Mouse (Mus musculus) neural tube, embryonic 13.5 days (tissue): ENCODE measurements around the gene Rtbdn. TPM values are rescaled to one million over a fixed set of nuclear protein-coding genes. Genes with fewer than 3 reads are reported as not detected.

Experiments
- ATAC-seq: fragments of 200-750 bp; cut with Nextera tagmentation; 2 replicates; pipeline ENCODE4 v1.8.0; 2017; ENCODE audit warnings: low read depth, mild to moderate bottlenecking, moderate TSS enrichment, moderate library complexity
- H3K27ac ChIP-seq: fragments of 300-500 bp; sonication (generic); replicated peaks from 2 replicates; pipeline ENCODE4 v1.5.1; 2015; ENCODE audit warnings: moderate library complexity, mild to moderate bottlenecking, inconsistent platforms
- H3K27me3 ChIP-seq: fragments of 300-500 bp; sonication (generic); 2 replicates; pipeline ENCODE4 v1.6.1; 2015; ENCODE audit warnings: mild to moderate bottlenecking, inconsistent platforms
- H3K36me3 ChIP-seq: fragments of 300-500 bp; sonication (generic); 2 replicates; pipeline ENCODE4 v1.6.1; 2015; ENCODE audit warnings: mild to moderate bottlenecking, inconsistent platforms
- H3K4me1 ChIP-seq: fragments of 300-500 bp; sonication (generic); replicated peaks from 2 replicates; pipeline ENCODE4 v1.6.1; 2015; ENCODE audit warnings: inconsistent platforms
- H3K4me2 ChIP-seq: fragments of 300-500 bp; sonication (generic); 2 replicates; pipeline ENCODE4 v1.6.1; 2015; ENCODE audit warnings: inconsistent platforms, mild to moderate bottlenecking, moderate library complexity
- H3K4me3 ChIP-seq: fragments of 300-500 bp; sonication (generic); 2 replicates; pipeline ENCODE4 v1.5.1; 2015; ENCODE audit warnings: mild to moderate bottlenecking, inconsistent platforms
- H3K9ac ChIP-seq: fragments of 300-500 bp; sonication (generic); 2 replicates; pipeline ENCODE4 v1.6.1; 2015; ENCODE audit warnings: moderate library complexity, mild to moderate bottlenecking, inconsistent platforms
- H3K9me3 ChIP-seq: fragments of 300-500 bp; sonication (generic); 2 replicates; pipeline ENCODE4 v1.6.1; 2016; ENCODE audit warnings: inconsistent platforms
- WGBS: fragments of 180-500 bp; shearing (Covaris S2); methylation state at CpG from one replicate; pipeline ENCODE4 v1.1.7; 2015; 5-methylcytosine and 5-hydroxymethylcytosine counted together
- polyA plus RNA-seq: library from polyadenylated mRNA; unstranded; fragments of >200 nt; fragmentation: Nextera tagmentation; extraction: Ambion mirVana; gene quantifications from 2 replicates; pipeline ENCODE4 v1.2.1, GENCODE M21; 2015

Gene Rtbdn
- polyA plus RNA-seq, 1 experiment from 2014 or later, result 1.6 TPM

DNA sequence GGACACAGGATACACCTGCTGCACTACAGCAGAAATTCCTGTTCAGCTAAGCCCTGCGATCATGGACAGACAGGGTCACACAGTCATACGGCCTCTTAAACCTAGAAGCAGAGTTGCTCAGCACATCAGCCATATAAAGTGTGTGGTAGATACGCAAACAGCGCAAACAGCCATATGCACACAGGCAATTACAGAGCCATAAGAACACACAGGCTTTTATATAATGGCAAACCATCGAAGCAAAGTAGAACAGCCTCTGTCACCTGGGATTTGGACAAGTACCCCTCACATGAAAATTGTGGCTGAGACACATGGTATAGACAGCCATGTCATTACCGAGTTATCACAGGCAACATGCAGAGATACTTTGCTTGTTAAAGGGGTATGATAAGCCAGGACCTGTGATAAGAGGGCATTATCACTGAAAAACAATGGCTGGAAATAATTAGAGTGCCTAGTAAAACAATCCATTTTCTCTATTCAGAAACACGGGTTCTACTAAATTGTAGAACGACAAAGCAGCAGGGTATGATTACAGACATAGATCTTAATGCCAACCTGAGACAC, 39.7 kb downstream of the Rtbdn start:
- Histone ChIP-seq H3K27me3 (peaks cover 48% of the 10 kb centered on the region), H3K4me3 (peak overlapping the region; percentile 48), H3K9ac (peak overlapping the region; percentile 73), H3K4me1 (peaks cover 52% of the 10 kb centered on the region), H3K36me3 (no peaks in the 10 kb centered on the region), H3K9me3 (no peaks in the 10 kb centered on the region), H3K27ac (peak overlapping the region; percentile 67), H3K4me2 (peak overlapping the region; percentile 99)
- no peak for ATAC-seq
- WGBS, result 31% methylated on average over 8 of the region's 8 CpGs

- H3K36me3 ChIP-seq, result no peaks in the 10 kb centered on the region
- peaks cover 43% of the 10 kb centered on the region for H3K4me1 ChIP-seq
- no peak overlapping the region for H3K9ac ChIP-seq
- H3K27ac ChIP-seq, result no peak overlapping the region
- peaks cover 43% of the 10 kb centered on the region for H3K27me3 ChIP-seq
- H3K9me3 ChIP-seq, result no peaks in the 10 kb centered on the region
- ATAC-seq, result no peak
- H3K4me3 ChIP-seq, result no peak overlapping the region
- 86% methylated on average over 5 of the region's 5 CpGs for WGBS
- no peak overlapping the region for H3K4me2 ChIP-seq
Observed at GRCm38 (mm10) chr8:84987388-84987787, 40.6 kb downstream of the Rtbdn start.

- no peaks in the 10 kb centered on the region for H3K9me3 ChIP-seq
- no peak overlapping the region for H3K4me3 ChIP-seq
- H3K36me3 ChIP-seq, result no peaks in the 10 kb centered on the region
- ATAC-seq, result no peak
- 58% methylated on average over 2 of the region's 2 CpGs for WGBS
- H3K27ac ChIP-seq, result no peak overlapping the region
- peaks cover 39% of the 10 kb centered on the region for H3K27me3 ChIP-seq
- no peak overlapping the region for H3K4me2 ChIP-seq
- H3K9ac ChIP-seq, result no peak overlapping the region
- H3K4me1 ChIP-seq, result peaks cover 43% of the 10 kb centered on the region
Observed at GRCm38 (mm10) chr8:84987903-84988302, 41.1 kb downstream of the Rtbdn start.

DNA sequence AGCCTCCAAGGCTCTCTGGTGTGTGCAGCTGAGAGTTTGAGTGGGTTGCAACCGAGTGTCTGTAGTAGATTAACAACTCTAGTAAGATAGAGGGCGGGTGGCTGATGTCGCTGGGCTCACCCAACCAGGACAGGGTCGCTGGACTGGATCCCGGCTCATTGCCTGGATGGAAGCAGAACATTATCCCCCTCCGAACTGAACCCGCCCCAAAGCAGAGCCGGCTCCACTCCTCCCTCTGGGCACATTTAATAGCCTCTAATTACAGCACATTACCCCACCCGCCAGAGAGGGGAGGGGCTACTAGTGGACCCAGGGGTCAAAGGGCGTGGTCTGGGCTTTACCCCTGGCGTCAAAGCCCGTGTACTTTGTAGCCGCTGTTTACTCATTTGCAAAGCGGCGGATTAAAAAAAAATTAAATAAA, 42.5 kb downstream of the Rtbdn start:
- no peak overlapping the region; the same call in 1 of the 2 replicates for H3K9ac ChIP-seq
- 7% methylated on average over 15 of the region's 15 CpGs for WGBS
- peak overlapping the region; percentile 80 for H3K4me2 ChIP-seq
- ATAC-seq, result no peak
- no peak overlapping the region for H3K27ac ChIP-seq
- H3K9me3 ChIP-seq, result no peaks in the 10 kb centered on the region
- H3K4me1 ChIP-seq, result peaks cover 42% of the 10 kb centered on the region
- H3K4me3 ChIP-seq, result peak overlapping the region; percentile 53; the same call in 1 of the 2 replicates
- H3K27me3 ChIP-seq, result peaks cover 35% of the 10 kb centered on the region
- no peaks in the 10 kb centered on the region for H3K36me3 ChIP-seq

- Histone ChIP-seq H3K9ac (peak overlapping the region; percentile 72), H3K27me3 (peaks cover 35% of the 10 kb centered on the region), H3K4me1 (peaks cover 37% of the 10 kb centered on the region), H3K4me2 (peak overlapping the region; percentile 80), H3K4me3 (peak overlapping the region; percentile 53), H3K27ac (peak overlapping the region; percentile 81), H3K9me3 (no peaks in the 10 kb centered on the region), H3K36me3 (no peaks in the 10 kb centered on the region; the same call in 1 of the 2 replicates)
- peak; percentile 59 for ATAC-seq
- WGBS, result under 1% methylated on average over 15 of the region's 15 CpGs
Observed at GRCm38 (mm10) chr8:84989810-84990209, 43.0 kb downstream of the Rtbdn start.

GRCm38 (mm10) chr8:84990349-84990748, 43.6 kb downstream of the Rtbdn start, which contains the start of gene Hook2:
TSS of gene Hook2 (plus strand) at chr8:84990603.
- 1% methylated on average over 28 of the region's 28 CpGs for WGBS
- ATAC-seq, result peak; percentile 88
- H3K27ac ChIP-seq, result peak within 1 kb of the TSS; percentile 81
- peak within 1 kb of the TSS; percentile 53 for H3K4me3 ChIP-seq
- peaks cover 40% of the 10 kb centered on the region for H3K27me3 ChIP-seq
- no peaks in the 10 kb centered on the region; the same call in 1 of the 2 replicates for H3K36me3 ChIP-seq
- H3K9me3 ChIP-seq, result no peaks in the 10 kb centered on the region
- H3K4me2 ChIP-seq, result peak within 1 kb of the TSS; percentile 80
- H3K9ac ChIP-seq, result peak within 1 kb of the TSS; percentile 78
- peaks cover 31% of the 10 kb centered on the region for H3K4me1 ChIP-seq

- H3K9ac ChIP-seq, result peak overlapping the region; percentile 78
- peak overlapping the region; percentile 53 for H3K4me3 ChIP-seq
- 2% methylated on average over 15 of the region's 15 CpGs for WGBS
- peaks cover 31% of the 10 kb centered on the region for H3K4me1 ChIP-seq
- no peaks in the 10 kb centered on the region; the same call in 1 of the 2 replicates for H3K36me3 ChIP-seq
- peak overlapping the region; percentile 80 for H3K4me2 ChIP-seq
- no peaks in the 10 kb centered on the region for H3K9me3 ChIP-seq
- ATAC-seq, result peak; percentile 62
- peak overlapping the region; percentile 50; the same call in 1 of the 2 replicates for H3K27ac ChIP-seq
- H3K27me3 ChIP-seq, result peaks cover 44% of the 10 kb centered on the region
Observed at GRCm38 (mm10) chr8:84990836-84991235, 44.0 kb downstream of the Rtbdn start.

DNA sequence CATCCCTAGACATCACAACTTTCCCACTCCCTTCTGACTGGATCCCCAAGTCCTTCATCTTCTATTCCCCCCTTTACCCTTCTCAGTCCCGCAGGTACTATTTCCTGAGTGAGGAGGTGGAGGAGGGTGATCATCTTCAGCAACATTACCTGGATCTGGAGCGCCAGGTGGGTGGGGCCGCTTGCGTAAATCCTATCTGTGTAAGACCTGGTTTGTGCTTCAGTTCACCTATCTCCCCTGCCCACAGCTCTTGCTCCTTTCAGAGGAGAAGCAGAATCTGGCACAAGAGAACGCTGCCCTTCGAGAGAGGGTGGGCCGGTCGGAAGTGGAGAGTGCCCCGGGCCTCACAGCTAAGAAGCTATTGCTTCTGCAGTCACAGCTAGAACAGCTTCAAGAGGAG, 47.6 kb downstream of the Rtbdn start:
- H3K27ac ChIP-seq, result no peak overlapping the region
- H3K36me3 ChIP-seq, result peaks cover 7% of the 10 kb centered on the region
- no peak overlapping the region for H3K4me3 ChIP-seq
- ATAC-seq, result no peak
- H3K9ac ChIP-seq, result no peak overlapping the region
- no peaks in the 10 kb centered on the region for H3K9me3 ChIP-seq
- peaks cover 33% of the 10 kb centered on the region for H3K27me3 ChIP-seq
- 93% methylated on average over 9 of the region's 9 CpGs for WGBS
- H3K4me2 ChIP-seq, result no peak overlapping the region
- H3K4me1 ChIP-seq, result peaks cover 29% of the 10 kb centered on the region

- peaks cover 33% of the 10 kb centered on the region for H3K27me3 ChIP-seq
- 25% methylated on average over 25 of the region's 25 CpGs for WGBS
- no peak for ATAC-seq
- no peak overlapping the region for H3K9ac ChIP-seq
- H3K4me1 ChIP-seq, result peaks cover 22% of the 10 kb centered on the region
- H3K36me3 ChIP-seq, result peaks cover 7% of the 10 kb centered on the region
- no peak overlapping the region for H3K4me3 ChIP-seq
- no peaks in the 10 kb centered on the region for H3K9me3 ChIP-seq
- H3K4me2 ChIP-seq, result no peak overlapping the region
- 0 out of 2 replicates have a peak overlapping the region, but pooled peaks have one; percentile 1 for H3K27ac ChIP-seq
Observed at GRCm38 (mm10) chr8:84995680-84996079, 48.9 kb downstream of the Rtbdn start.

GRCm38 (mm10) chr8:84996978-84997377, 50.2 kb downstream of the Rtbdn start:
- Histone ChIP-seq H3K4me3 (no peak overlapping the region), H3K9ac (no peak overlapping the region), H3K27ac (no peak overlapping the region), H3K36me3 (peaks cover 12% of the 10 kb centered on the region), H3K4me1 (peaks cover 15% of the 10 kb centered on the region), H3K9me3 (no peaks in the 10 kb centered on the region), H3K4me2 (no peak overlapping the region), H3K27me3 (peaks cover 33% of the 10 kb centered on the region)
- 80% methylated on average over 5 of the region's 5 CpGs for WGBS
- ATAC-seq, result no peak

DNA sequence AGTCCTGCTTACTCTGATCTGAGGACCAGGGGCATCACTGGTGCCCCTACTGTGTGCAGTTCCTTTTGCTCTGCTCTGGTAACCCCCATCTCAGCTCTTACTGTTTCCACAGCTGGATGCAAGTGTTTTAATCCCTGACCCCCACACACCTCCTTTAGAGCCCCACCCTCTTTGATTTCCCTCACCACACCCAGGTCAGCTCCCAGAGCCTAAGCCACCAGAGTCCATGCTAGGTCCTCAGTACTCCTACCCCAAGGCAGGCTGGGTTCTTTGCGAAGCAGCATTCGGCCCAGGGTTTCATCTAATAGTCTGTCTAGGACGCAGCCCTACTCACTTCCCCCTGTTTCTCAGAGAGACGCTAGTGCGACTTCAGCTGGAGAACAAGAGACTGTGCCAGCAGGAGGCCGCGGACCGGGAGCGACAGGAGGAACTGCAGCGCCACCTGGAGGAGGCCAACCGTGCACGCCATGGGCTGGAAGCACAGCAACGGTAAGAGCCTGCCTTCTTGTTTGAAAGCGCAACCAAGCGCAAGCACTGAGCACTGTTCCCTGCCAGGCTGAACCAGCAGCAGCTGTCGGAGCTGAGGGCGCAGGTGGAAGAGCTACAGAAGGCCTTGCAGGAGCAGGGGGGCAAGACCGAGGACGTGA, 51.0 kb downstream of the Rtbdn start:
- WGBS, result 5% methylated on average over 19 of the region's 19 CpGs
- peaks cover 18% of the 10 kb centered on the region for H3K36me3 ChIP-seq
- ATAC-seq, result peak; percentile 73
- H3K27ac ChIP-seq, result no peak overlapping the region
- peak overlapping the region; percentile 58; the same call in 1 of the 2 replicates for H3K9ac ChIP-seq
- peak overlapping the region; percentile 34 for H3K4me2 ChIP-seq
- H3K9me3 ChIP-seq, result no peaks in the 10 kb centered on the region
- H3K4me3 ChIP-seq, result no peak overlapping the region
- H3K4me1 ChIP-seq, result peaks cover 15% of the 10 kb centered on the region
- H3K27me3 ChIP-seq, result peaks cover 33% of the 10 kb centered on the region
